Mouse (Mus musculus) midbrain, embryonic 13.5 days (tissue): ENCODE results near the gene Mad1l1. TPM values are rescaled to one million over a fixed set of nuclear protein-coding genes. Genes with fewer than 3 reads are reported as not detected.

Experiments
- ATAC-seq: fragments of 200-750 bp; cut with Nextera tagmentation; 2 replicates; pipeline ENCODE4 v1.8.0; 2017; ENCODE audit warnings: mild to moderate bottlenecking, moderate TSS enrichment, moderate library complexity
- H3K27ac ChIP-seq: fragments of 300-500 bp; sonication (generic); 2 replicates; pipeline ENCODE4 v1.5.1; 2015; ENCODE audit warnings: inconsistent platforms, mild to moderate bottlenecking, moderate library complexity
- H3K27me3 ChIP-seq: fragments of 300-500 bp; sonication (generic); 2 replicates; pipeline ENCODE4 v1.6.1; 2015; ENCODE audit warnings: mild to moderate bottlenecking, inconsistent platforms
- H3K36me3 ChIP-seq: fragments of 300-500 bp; sonication (generic); 2 replicates; pipeline ENCODE4 v1.6.1; 2015; ENCODE audit warnings: mild to moderate bottlenecking, inconsistent platforms
- H3K4me1 ChIP-seq: fragments of 300-500 bp; sonication (generic); replicated peaks from 2 replicates; pipeline ENCODE4 v1.6.1; 2015; ENCODE audit warnings: inconsistent platforms
- H3K4me2 ChIP-seq: fragments of 300-500 bp; sonication (generic); replicated peaks from 2 replicates; pipeline ENCODE4 v1.6.1; 2015; ENCODE audit warnings: moderate library complexity, mild to moderate bottlenecking, inconsistent platforms
- H3K4me3 ChIP-seq: fragments of 300-500 bp; sonication (generic); replicated peaks from 2 replicates; pipeline ENCODE4 v1.5.1; 2015; ENCODE audit warnings: mild to moderate bottlenecking, inconsistent platforms
- H3K9ac ChIP-seq: fragments of 300-500 bp; sonication (generic); replicated peaks from 2 replicates; pipeline ENCODE4 v1.6.1; 2015; ENCODE audit warnings: mild to moderate bottlenecking, inconsistent platforms
- H3K9me3 ChIP-seq: fragments of 300-500 bp; sonication (generic); 2 replicates; pipeline ENCODE4 v1.6.1; 2016; ENCODE audit warnings: mild to moderate bottlenecking, inconsistent platforms
- WGBS: fragments of 180-500 bp; shearing (Covaris S2); methylation state at CpG from one replicate; pipeline ENCODE4 v1.1.7; 2015; 5-methylcytosine and 5-hydroxymethylcytosine counted together
- polyA plus RNA-seq: library from polyadenylated mRNA; unstranded; fragments of >200 nt; fragmentation: Nextera tagmentation; extraction: Ambion mirVana; gene quantifications from 2 replicates; pipeline ENCODE4 v1.2.1, GENCODE M21; 2015

Gene Mad1l1
- polyA plus RNA-seq, 1 experiment from 2014 or later = 39.7 TPM

GRCm38 (mm10) chr5:140167080-140167479, 154.3 kb downstream of the Mad1l1 start:
- 94% methylated on average over 6 of the region's 6 CpGs for WGBS
- H3K4me1 ChIP-seq = peaks cover 7% of the 10 kb centered on the region
- H3K27me3 ChIP-seq = no peaks in the 10 kb centered on the region
- no peaks in the 10 kb centered on the region for H3K36me3 ChIP-seq
- no peak for ATAC-seq
- H3K9ac ChIP-seq = no peak overlapping the region
- no peak overlapping the region for H3K4me2 ChIP-seq
- no peak overlapping the region for H3K27ac ChIP-seq
- no peaks in the 10 kb centered on the region for H3K9me3 ChIP-seq
- no peak overlapping the region for H3K4me3 ChIP-seq

- Histone ChIP-seq H3K36me3 (no peaks in the 10 kb centered on the region), H3K9ac (no peak overlapping the region), H3K27ac (no peak overlapping the region), H3K9me3 (no peaks in the 10 kb centered on the region), H3K4me2 (no peak overlapping the region), H3K4me3 (no peak overlapping the region), H3K27me3 (no peaks in the 10 kb centered on the region), H3K4me1 (0 out of 2 replicates have a peak, but pooled peaks cover 5% of the 10 kb centered on the region)
- no peak for ATAC-seq
- 84% methylated on average over 6 of the region's 6 CpGs for WGBS
Observed at GRCm38 (mm10) chr5:140163947-140164346, 157.4 kb downstream of the Mad1l1 start.

- H3K4me2 ChIP-seq = no peak overlapping the region
- H3K27ac ChIP-seq = no peak overlapping the region
- WGBS = 51% methylated on average over 6 of the region's 6 CpGs
- 0 out of 2 replicates have a peak, but pooled peaks cover 5% of the 10 kb centered on the region for H3K4me1 ChIP-seq
- no peaks in the 10 kb centered on the region for H3K36me3 ChIP-seq
- H3K4me3 ChIP-seq = no peak overlapping the region
- no peaks in the 10 kb centered on the region for H3K27me3 ChIP-seq
- ATAC-seq = no peak
- no peak overlapping the region for H3K9ac ChIP-seq
- H3K9me3 ChIP-seq = no peaks in the 10 kb centered on the region
Observed at GRCm38 (mm10) chr5:140162071-140162845, 159.1 kb downstream of the Mad1l1 start.

GRCm38 (mm10) chr5:140159007-140159406, 162.3 kb downstream of the Mad1l1 start:
- H3K4me1 ChIP-seq = 0 out of 2 replicates have a peak, but pooled peaks cover 5% of the 10 kb centered on the region
- no peak overlapping the region for H3K4me2 ChIP-seq
- H3K36me3 ChIP-seq = no peaks in the 10 kb centered on the region
- ATAC-seq = no peak
- no peak overlapping the region for H3K27ac ChIP-seq
- no peaks in the 10 kb centered on the region for H3K27me3 ChIP-seq
- no peaks in the 10 kb centered on the region for H3K9me3 ChIP-seq
- WGBS = 94% methylated on average over 4 of the region's 4 CpGs
- no peak overlapping the region for H3K4me3 ChIP-seq
- H3K9ac ChIP-seq = no peak overlapping the region

- Histone ChIP-seq H3K36me3 (no peaks in the 10 kb centered on the region), H3K4me1 (0 out of 2 replicates have a peak, but pooled peaks cover 5% of the 10 kb centered on the region), H3K9me3 (no peaks in the 10 kb centered on the region), H3K27ac (no peak overlapping the region), H3K4me3 (no peak overlapping the region), H3K9ac (no peak overlapping the region), H3K4me2 (no peak overlapping the region), H3K27me3 (no peaks in the 10 kb centered on the region)
- WGBS = 96% methylated on average over 1 of the region's 1 CpGs
- no peak for ATAC-seq
Observed at GRCm38 (mm10) chr5:140157886-140158627, 163.3 kb downstream of the Mad1l1 start.

- ATAC-seq = no peak
- no peak overlapping the region for H3K9ac ChIP-seq
- 78% methylated on average over 3 of the region's 3 CpGs for WGBS
- no peaks in the 10 kb centered on the region for H3K9me3 ChIP-seq
- no peaks in the 10 kb centered on the region for H3K36me3 ChIP-seq
- peaks cover 16% of the 10 kb centered on the region for H3K4me1 ChIP-seq
- no peaks in the 10 kb centered on the region for H3K27me3 ChIP-seq
- H3K27ac ChIP-seq = no peak overlapping the region
- H3K4me2 ChIP-seq = no peak overlapping the region
- H3K4me3 ChIP-seq = no peak overlapping the region
Observed at GRCm38 (mm10) chr5:140154166-140154565, 167.2 kb downstream of the Mad1l1 start.

GRCm38 (mm10) chr5:140151871-140152270, 169.5 kb downstream of the Mad1l1 start:
- 31% methylated on average over 2 of the region's 2 CpGs for WGBS

GRCm38 (mm10) chr5:140151180-140151579, 170.2 kb downstream of the Mad1l1 start:
- Histone ChIP-seq H3K9me3 (no peaks in the 10 kb centered on the region), H3K9ac (no peak overlapping the region), H3K27ac (peak overlapping the region; percentile 47; the same call in 1 of the 2 replicates), H3K27me3 (no peaks in the 10 kb centered on the region), H3K4me3 (no peak overlapping the region), H3K4me2 (no peak overlapping the region), H3K4me1 (peaks cover 16% of the 10 kb centered on the region), H3K36me3 (no peaks in the 10 kb centered on the region)
- 75% methylated on average over 2 of the region's 2 CpGs for WGBS
- ATAC-seq = no peak

More at GRCm38 (mm10) chr5:140151871-140152270, 169.5 kb downstream of the Mad1l1 start:
- Histone ChIP-seq H3K36me3 (no peaks in the 10 kb centered on the region), H3K4me1 (peaks cover 16% of the 10 kb centered on the region), H3K9me3 (no peaks in the 10 kb centered on the region), H3K9ac (no peak overlapping the region), H3K4me2 (no peak overlapping the region), H3K4me3 (no peak overlapping the region), H3K27ac (no peak overlapping the region), H3K27me3 (no peaks in the 10 kb centered on the region)
- ATAC-seq = no peak

GRCm38 (mm10) chr5:140150694-140151093, 170.7 kb downstream of the Mad1l1 start:
- H3K9me3 ChIP-seq = no peaks in the 10 kb centered on the region
- 96% methylated on average over 2 of the region's 2 CpGs for WGBS
- H3K27ac ChIP-seq = no peak overlapping the region
- H3K36me3 ChIP-seq = no peaks in the 10 kb centered on the region
- H3K4me1 ChIP-seq = peaks cover 16% of the 10 kb centered on the region
- no peak for ATAC-seq
- H3K9ac ChIP-seq = no peak overlapping the region
- no peak overlapping the region for H3K4me2 ChIP-seq
- H3K27me3 ChIP-seq = no peaks in the 10 kb centered on the region
- H3K4me3 ChIP-seq = no peak overlapping the region

- no peak for ATAC-seq
- H3K4me1 ChIP-seq = peaks cover 16% of the 10 kb centered on the region
- no peak overlapping the region for H3K9ac ChIP-seq
- H3K27me3 ChIP-seq = no peaks in the 10 kb centered on the region
- no peaks in the 10 kb centered on the region for H3K9me3 ChIP-seq
- WGBS = 97% methylated on average over 5 of the region's 5 CpGs
- no peaks in the 10 kb centered on the region for H3K36me3 ChIP-seq
- H3K4me3 ChIP-seq = no peak overlapping the region
- no peak overlapping the region for H3K27ac ChIP-seq
- H3K4me2 ChIP-seq = no peak overlapping the region
Observed at GRCm38 (mm10) chr5:140150136-140150535, 171.2 kb downstream of the Mad1l1 start.

GRCm38 (mm10) chr5:140149298-140149697, 172.1 kb downstream of the Mad1l1 start:
- no peaks in the 10 kb centered on the region for H3K36me3 ChIP-seq
- no peak overlapping the region for H3K4me2 ChIP-seq
- no peak overlapping the region for H3K9ac ChIP-seq
- no peak overlapping the region for H3K27ac ChIP-seq
- no peaks in the 10 kb centered on the region for H3K27me3 ChIP-seq
- peaks cover 16% of the 10 kb centered on the region for H3K4me1 ChIP-seq
- no peak for ATAC-seq
- H3K9me3 ChIP-seq = no peaks in the 10 kb centered on the region
- H3K4me3 ChIP-seq = no peak overlapping the region
- WGBS = 86% methylated on average over 3 of the region's 4 CpGs

- Histone ChIP-seq H3K4me2 (no peak overlapping the region), H3K4me1 (no peaks in the 10 kb centered on the region), H3K36me3 (no peaks in the 10 kb centered on the region), H3K27ac (no peak overlapping the region), H3K9me3 (no peaks in the 10 kb centered on the region), H3K27me3 (no peaks in the 10 kb centered on the region), H3K9ac (no peak overlapping the region), H3K4me3 (no peak overlapping the region)
- no peak for ATAC-seq
- 94% methylated on average over 2 of the region's 2 CpGs for WGBS
Observed at GRCm38 (mm10) chr5:140143541-140143940, 177.8 kb downstream of the Mad1l1 start.
